Mouse (Mus musculus) erythroblast, embryonic 14.5 days (primary cell): ENCODE results near the gene Fndc9.

Experiments used
- GATA1 ChIP-seq: IDR thresholded peaks from 2 replicates; pipeline ENCODE4 v1.6.1; 2012; ENCODE audit warnings: low read length, inconsistent platforms, mixed read lengths
- TAL1 ChIP-seq: IDR thresholded peaks from 3 replicates; pipeline ENCODE4 v1.6.1; 2012; ENCODE audit warnings: low read length, inconsistent platforms, mixed read lengths

- no peak for TF ChIP-seq TAL1
- TF ChIP-seq GATA1: no peak
Measured at GRCm38 (mm10) chr11:46209884-46210283, 25.4 kb upstream of the Fndc9 start.
